Mouse (Mus musculus): ENCODE data around the gene Kif26b.

The Kif26b gene

GRCm38 (mm10) chr1:178667808-178668207 is 138.9 kb downstream of the Kif26b start:
- DNase-seq: no peak

- no peak for DNase-seq
Observed at GRCm38 (mm10) chr1:178668907-178669306, 140.0 kb downstream of the Kif26b start.

- DNase-seq: no peak
Observed at GRCm38 (mm10) chr1:178673051-178673450, 144.1 kb downstream of the Kif26b start.

GRCm38 (mm10) chr1:178673506-178673905 is 144.6 kb downstream of the Kif26b start:
- DNase-seq: no peak

- peak in 1 of 2 experiments; percentile 27 for DNase-seq
Observed at GRCm38 (mm10) chr1:178675542-178676252, 146.8 kb downstream of the Kif26b start.

GRCm38 (mm10) chr1:178677160-178677559 is 148.2 kb downstream of the Kif26b start:
- DNase-seq: no peak

GRCm38 (mm10) chr1:178677630-178678221 is 148.8 kb downstream of the Kif26b start:
- DNase-seq: no peak

GRCm38 (mm10) chr1:178683631-178684030 is 154.7 kb downstream of the Kif26b start:
- DNase-seq: peak; percentile 33 to 57

- no peak for DNase-seq
Observed at GRCm38 (mm10) chr1:178684991-178685680, 156.2 kb downstream of the Kif26b start.

- no peak for DNase-seq
Observed at GRCm38 (mm10) chr1:178686881-178687280, 158.0 kb downstream of the Kif26b start.

GRCm38 (mm10) chr1:178689512-178689911 is 160.6 kb downstream of the Kif26b start:
- DNase-seq: peak; percentile 55 to 57

- DNase-seq: no peak
Observed at GRCm38 (mm10) chr1:178691679-178692078, 162.8 kb downstream of the Kif26b start.

GRCm38 (mm10) chr1:178700102-178700501 is 171.2 kb downstream of the Kif26b start:
- no peak for DNase-seq

GRCm38 (mm10) chr1:178703496-178703895 is 174.6 kb downstream of the Kif26b start:
- no peak for DNase-seq

GRCm38 (mm10) chr1:178707925-178708351 is 179.0 kb downstream of the Kif26b start:
- DNase-seq: no peak

- DNase-seq: no peak
Observed at GRCm38 (mm10) chr1:178708356-178708755, 179.4 kb downstream of the Kif26b start.

GRCm38 (mm10) chr1:178712189-178712873 is 183.4 kb downstream of the Kif26b start:
- DNase-seq: no peak

GRCm38 (mm10) chr1:178714209-178714608 is 185.3 kb downstream of the Kif26b start:
- no peak for DNase-seq

- DNase-seq: no peak
Observed at GRCm38 (mm10) chr1:178716411-178716810, 187.5 kb downstream of the Kif26b start.

- DNase-seq: peak; percentile 38 to 53
Observed at GRCm38 (mm10) chr1:178720821-178721220, 191.9 kb downstream of the Kif26b start.

- no peak for DNase-seq
Observed at GRCm38 (mm10) chr1:178722793-178723192, 193.9 kb downstream of the Kif26b start.

- peak; percentile 32 to 62 for DNase-seq
Observed at GRCm38 (mm10) chr1:178725536-178725935, 196.6 kb downstream of the Kif26b start.

- DNase-seq: no peak
Observed at GRCm38 (mm10) chr1:178728256-178728655, 199.3 kb downstream of the Kif26b start.

Measured in cerebellum, postnatal 14 days (tissue).